Mouse (Mus musculus) heart, embryonic 12.5 days (tissue): ENCODE measurements at regions not wholly inside any gene's neighbourhood (a gene's known extent, or its start where the extent isn't known, plus 50 kb on each side); places are given as distances from the start of the nearest gene placed in this dataset.

ENCODE experiments used
- ATAC-seq: fragments of 200-750 bp; cut with Nextera tagmentation; 2 replicates; pipeline ENCODE4 v1.8.0; 2017; ENCODE audit warnings: moderate TSS enrichment, moderate library complexity; ENCODE audit not compliant: insufficient number of reproducible peaks, low FRiP score
- H3K27ac ChIP-seq: fragments of 300-500 bp; sonication (generic); 2 replicates; pipeline ENCODE4 v1.5.1; 2016; ENCODE audit warnings: mild to moderate bottlenecking, moderate library complexity; ENCODE audit not compliant: poor library complexity, severe bottlenecking
- H3K27me3 ChIP-seq: fragments of 300-500 bp; sonication (generic); replicated peaks from 2 replicates; pipeline ENCODE4 v1.6.1; 2016; ENCODE audit warnings: mild to moderate bottlenecking, moderate library complexity
- H3K36me3 ChIP-seq: fragments of 300-500 bp; sonication (generic); 2 replicates; pipeline ENCODE4 v1.6.1; 2016; ENCODE audit warnings: mild to moderate bottlenecking, moderate library complexity
- H3K4me1 ChIP-seq: fragments of 300-500 bp; sonication (generic); replicated peaks from 2 replicates; pipeline ENCODE4 v1.6.1; 2016; ENCODE audit warnings: mild to moderate bottlenecking
- H3K4me2 ChIP-seq: fragments of 300-500 bp; sonication (generic); 2 replicates; pipeline ENCODE4 v1.6.1; 2016; ENCODE audit warnings: mild to moderate bottlenecking, moderate library complexity
- H3K4me3 ChIP-seq: fragments of 300-500 bp; sonication (generic); 2 replicates; pipeline ENCODE4 v1.5.1; 2016; ENCODE audit warnings: mild to moderate bottlenecking
- H3K9ac ChIP-seq: fragments of 300-500 bp; sonication (generic); 2 replicates; pipeline ENCODE4 v1.6.1; 2016; ENCODE audit warnings: mild to moderate bottlenecking, moderate library complexity
- H3K9me3 ChIP-seq: fragments of 300-500 bp; sonication (generic); replicated peaks from 2 replicates; pipeline ENCODE4 v1.6.1; 2016; ENCODE audit warnings: mild to moderate bottlenecking, moderate library complexity
- WGBS: fragments of 180-500 bp; shearing (Covaris S2); methylation state at CpG from one replicate; pipeline ENCODE4 v1.1.7; 2016; 5-methylcytosine and 5-hydroxymethylcytosine counted together

DNA sequence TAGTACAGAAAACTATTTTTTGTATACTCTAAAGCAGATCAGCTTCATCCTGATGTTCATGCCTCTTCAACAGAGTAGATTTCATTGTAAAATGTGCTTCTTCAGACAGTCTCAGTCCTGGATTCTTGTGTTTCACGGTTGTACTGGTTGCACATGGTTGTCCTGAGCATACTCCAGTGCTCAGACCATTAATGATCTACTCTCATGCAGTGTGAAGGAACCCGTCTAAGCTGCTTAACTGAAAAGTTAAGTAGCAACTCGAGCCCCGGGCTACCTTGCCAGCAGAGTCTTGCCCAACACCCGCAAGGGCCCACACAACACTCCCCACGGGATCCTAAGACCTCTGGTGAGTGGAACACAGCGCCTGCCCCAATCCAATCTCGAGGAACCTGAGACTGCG lies 380.3 kb upstream of the Fbxo33 start:
- Histone ChIP-seq H3K36me3 (no peaks in the 10 kb centered on the region), H3K27me3 (no peaks in the 10 kb centered on the region), H3K9me3 (no peaks in the 10 kb centered on the region), H3K27ac (no peak overlapping the region), H3K4me3 (no peak overlapping the region), H3K4me1 (no peaks in the 10 kb centered on the region), H3K4me2 (no peak overlapping the region), H3K9ac (no peak overlapping the region)
- 82% methylated on average over 9 of the region's 9 CpGs for WGBS
- no peak for ATAC-seq

DNA sequence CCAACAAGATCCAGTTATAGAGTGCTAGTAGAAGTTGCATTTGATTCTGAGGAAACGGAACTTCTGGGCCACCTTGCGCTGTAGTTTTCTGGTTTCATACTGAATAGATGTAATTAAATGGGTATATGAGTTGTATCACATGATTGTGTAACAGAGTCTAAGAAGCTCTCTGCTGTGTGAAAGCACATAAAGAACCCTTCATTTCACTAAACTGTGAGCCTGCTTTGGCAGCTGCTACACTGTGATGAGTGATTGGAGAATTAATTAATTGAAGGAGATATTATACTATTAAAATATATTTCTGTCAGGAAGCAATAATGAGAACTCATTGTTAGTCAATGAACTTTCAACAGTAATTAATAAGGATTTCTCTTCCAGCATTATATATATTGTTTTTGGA lies 369.8 kb upstream of the Fbxo33 start:
- WGBS: 92% methylated on average over 2 of the region's 2 CpGs
- no peaks in the 10 kb centered on the region for H3K27me3 ChIP-seq
- no peak overlapping the region for H3K9ac ChIP-seq
- no peak overlapping the region for H3K4me3 ChIP-seq
- ATAC-seq: no peak
- H3K4me1 ChIP-seq: no peaks in the 10 kb centered on the region
- no peaks in the 10 kb centered on the region for H3K36me3 ChIP-seq
- H3K4me2 ChIP-seq: no peak overlapping the region
- H3K9me3 ChIP-seq: peaks cover 5% of the 10 kb centered on the region
- no peak overlapping the region for H3K27ac ChIP-seq

DNA sequence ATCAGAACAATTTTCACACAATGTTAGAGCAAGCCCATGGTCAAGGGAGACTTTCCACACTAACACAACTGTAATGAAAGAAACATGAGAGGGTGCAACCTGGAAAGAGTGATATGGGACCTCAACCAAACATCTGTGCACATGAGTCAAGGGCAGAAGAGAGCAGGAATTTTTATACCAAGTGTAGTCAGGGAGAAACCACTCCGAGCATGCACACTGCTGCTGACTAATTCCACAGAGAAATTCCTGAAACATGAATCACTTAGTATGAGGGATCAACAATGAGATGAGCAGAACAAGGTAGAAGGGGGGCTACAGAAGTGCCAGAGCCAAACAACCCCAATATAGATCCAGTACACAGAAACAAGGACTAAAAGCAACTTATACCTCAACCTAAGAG lies 363.1 kb upstream of the Fbxo33 start:
- H3K4me3 ChIP-seq: no peak overlapping the region
- no peak overlapping the region for H3K4me2 ChIP-seq
- no peaks in the 10 kb centered on the region for H3K4me1 ChIP-seq
- H3K9ac ChIP-seq: no peak overlapping the region
- no peaks in the 10 kb centered on the region; the same call in 1 of the 2 replicates for H3K9me3 ChIP-seq
- no peaks in the 10 kb centered on the region for H3K27me3 ChIP-seq
- 35% methylated on average over 1 of the region's 1 CpGs for WGBS
- no peak overlapping the region for H3K27ac ChIP-seq
- no peak for ATAC-seq
- H3K36me3 ChIP-seq: no peaks in the 10 kb centered on the region

DNA sequence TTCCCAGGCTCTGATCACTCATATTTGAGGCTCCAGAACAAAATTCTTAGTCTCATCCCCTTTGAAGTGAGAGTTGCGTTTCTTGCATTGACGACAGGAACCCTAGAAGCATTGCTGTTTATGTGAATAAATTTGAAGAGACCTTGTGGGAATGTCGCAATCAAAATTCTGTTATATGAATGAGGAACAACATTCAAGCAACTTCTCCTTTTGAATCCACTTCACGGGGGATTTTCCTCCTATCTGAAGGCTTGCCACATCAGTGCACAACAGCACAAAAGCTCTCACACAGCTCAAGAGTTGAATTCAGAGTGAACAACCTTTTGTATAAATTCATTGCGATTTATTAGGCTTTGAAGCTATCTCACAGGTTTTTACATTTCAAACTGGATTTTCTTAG lies 360.2 kb upstream of the Fbxo33 start:
- no peak overlapping the region for H3K27ac ChIP-seq
- no peak for ATAC-seq
- no peaks in the 10 kb centered on the region for H3K27me3 ChIP-seq
- WGBS: 75% methylated on average over 5 of the region's 5 CpGs
- H3K9ac ChIP-seq: no peak overlapping the region
- peaks cover 3% of the 10 kb centered on the region; the same call in 1 of the 2 replicates for H3K9me3 ChIP-seq
- no peaks in the 10 kb centered on the region for H3K4me1 ChIP-seq
- H3K4me2 ChIP-seq: no peak overlapping the region
- no peaks in the 10 kb centered on the region for H3K36me3 ChIP-seq
- no peak overlapping the region for H3K4me3 ChIP-seq

DNA sequence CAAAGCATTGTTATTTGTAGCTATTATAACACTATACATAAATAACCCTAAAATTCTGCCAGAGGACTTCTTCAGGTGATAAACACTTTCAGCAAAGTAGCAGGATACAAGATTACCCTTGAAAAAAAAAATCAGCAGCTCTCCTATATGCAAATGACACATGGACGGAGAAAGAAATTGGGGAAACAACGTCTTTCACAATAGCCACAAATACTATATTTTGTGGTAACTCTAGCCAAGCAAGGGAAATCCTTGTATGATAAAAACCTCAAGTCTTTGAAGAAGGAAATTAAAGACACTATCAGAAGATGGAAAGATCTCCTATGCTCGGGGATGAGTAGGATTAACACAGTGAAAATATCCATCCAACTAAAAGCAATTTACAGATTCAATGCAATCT lies 344.4 kb upstream of the Fbxo33 start:
- no peaks in the 10 kb centered on the region for H3K9me3 ChIP-seq
- H3K4me2 ChIP-seq: no peak overlapping the region
- H3K9ac ChIP-seq: no peak overlapping the region
- H3K27ac ChIP-seq: no peak overlapping the region
- H3K36me3 ChIP-seq: no peaks in the 10 kb centered on the region
- H3K4me3 ChIP-seq: no peak overlapping the region
- 65% methylated on average over 3 of the region's 3 CpGs for WGBS
- no peaks in the 10 kb centered on the region for H3K27me3 ChIP-seq
- no peak for ATAC-seq
- H3K4me1 ChIP-seq: no peaks in the 10 kb centered on the region

DNA sequence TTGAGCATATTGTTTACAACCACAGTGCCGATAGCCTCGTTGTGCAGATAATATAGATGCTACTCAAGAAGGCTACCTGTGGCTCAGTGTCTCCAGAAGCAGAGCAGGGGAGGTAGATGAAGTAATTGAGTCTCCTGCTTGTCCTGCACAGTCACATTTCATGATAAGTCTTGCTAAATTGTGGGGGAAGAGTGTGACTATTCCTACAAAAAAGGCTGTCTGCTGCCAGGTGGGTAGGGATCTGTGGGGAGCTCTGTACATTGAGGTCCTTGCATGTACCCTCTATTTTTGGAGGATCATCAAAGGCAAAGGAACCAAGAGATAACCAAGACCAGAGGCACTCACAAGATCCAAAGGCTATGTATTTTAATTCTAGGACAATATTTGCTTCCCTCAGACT lies 320.3 kb upstream of the Fbxo33 start:
- H3K4me2 ChIP-seq: no peak overlapping the region
- no peak overlapping the region for H3K9ac ChIP-seq
- WGBS: 83% methylated on average over 2 of the region's 2 CpGs
- H3K4me3 ChIP-seq: no peak overlapping the region
- H3K9me3 ChIP-seq: no peaks in the 10 kb centered on the region
- ATAC-seq: no peak
- no peak overlapping the region for H3K27ac ChIP-seq
- H3K4me1 ChIP-seq: no peaks in the 10 kb centered on the region
- no peaks in the 10 kb centered on the region for H3K27me3 ChIP-seq
- H3K36me3 ChIP-seq: no peaks in the 10 kb centered on the region

DNA sequence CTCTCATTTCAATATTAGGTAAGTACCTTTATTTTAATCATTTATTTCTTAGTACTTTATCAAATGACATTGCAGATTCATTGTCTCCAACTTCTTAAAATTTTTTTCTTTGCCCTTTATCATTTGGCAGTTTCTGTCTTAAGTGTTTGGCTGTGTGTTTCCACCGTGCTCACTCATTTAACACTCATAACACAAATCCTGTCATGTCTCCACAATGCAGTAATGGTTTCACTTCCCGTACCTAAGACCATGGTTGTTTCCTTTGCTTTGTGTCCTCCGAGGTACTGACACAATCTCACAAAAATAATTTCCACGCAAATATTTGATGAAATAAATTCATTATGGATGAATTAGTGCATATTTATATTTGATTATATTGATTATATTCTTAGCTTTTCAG lies 311.0 kb upstream of the Fbxo33 start:
- WGBS: 76% methylated on average over 4 of the region's 4 CpGs
- Histone ChIP-seq H3K4me3 (no peak overlapping the region), H3K4me1 (no peaks in the 10 kb centered on the region)

DNA sequence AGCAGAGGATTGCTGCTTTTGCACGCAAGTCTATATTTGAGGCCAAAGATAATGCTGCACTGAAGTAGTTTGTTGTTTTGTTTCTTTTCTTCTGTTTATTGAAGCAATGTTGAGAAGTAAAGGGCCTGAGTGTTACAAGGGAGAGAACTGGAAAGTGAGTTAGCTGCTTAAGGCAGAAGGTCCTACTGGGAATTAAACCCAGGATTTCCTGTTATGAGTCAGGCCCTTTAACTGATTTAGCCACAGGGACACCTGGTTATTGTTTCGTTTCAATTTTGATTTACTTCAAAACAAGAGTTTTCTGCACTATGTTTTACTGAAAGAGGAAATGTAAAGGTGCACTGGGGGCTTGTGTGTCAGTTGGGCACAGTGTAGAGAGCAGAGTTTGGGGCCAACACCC lies 303.8 kb upstream of the Fbxo33 start:
- H3K9ac ChIP-seq: no peak overlapping the region
- H3K27ac ChIP-seq: no peak overlapping the region
- no peaks in the 10 kb centered on the region for H3K9me3 ChIP-seq
- ATAC-seq: no peak
- H3K36me3 ChIP-seq: no peaks in the 10 kb centered on the region
- H3K4me2 ChIP-seq: no peak overlapping the region
- 68% methylated on average over 2 of the region's 2 CpGs for WGBS
- no peaks in the 10 kb centered on the region for H3K27me3 ChIP-seq
- no peaks in the 10 kb centered on the region for H3K4me1 ChIP-seq
- H3K4me3 ChIP-seq: no peak overlapping the region

More for the DNA sequence above, 311.0 kb upstream of the Fbxo33 start:
- no peak overlapping the region for H3K4me2 ChIP-seq
- no peaks in the 10 kb centered on the region for H3K9me3 ChIP-seq
- no peak overlapping the region for H3K9ac ChIP-seq
- no peak overlapping the region for H3K27ac ChIP-seq
- no peaks in the 10 kb centered on the region for H3K36me3 ChIP-seq
- no peaks in the 10 kb centered on the region for H3K27me3 ChIP-seq
- no peak for ATAC-seq

DNA sequence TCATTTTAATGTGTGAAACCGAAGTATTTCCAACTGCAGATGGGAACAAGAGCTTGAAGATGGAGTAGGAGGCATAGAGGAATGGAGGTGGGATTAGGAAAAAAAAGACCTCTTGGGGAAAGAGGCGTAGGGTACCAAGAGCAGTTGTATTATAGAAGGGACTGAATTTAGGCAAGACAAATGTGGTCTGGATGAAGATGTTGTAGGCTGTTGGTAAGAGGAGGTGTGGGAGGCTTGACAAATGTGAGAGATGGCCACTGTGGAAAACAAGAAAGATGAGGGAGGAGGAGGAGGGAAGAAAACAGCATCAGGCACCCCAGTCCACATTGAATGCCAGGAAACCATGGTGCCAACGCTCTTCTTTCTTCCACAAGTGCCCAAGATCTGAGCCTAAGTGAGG lies 302.4 kb upstream of the Fbxo33 start:
- WGBS: 85% methylated on average over 3 of the region's 3 CpGs

DNA sequence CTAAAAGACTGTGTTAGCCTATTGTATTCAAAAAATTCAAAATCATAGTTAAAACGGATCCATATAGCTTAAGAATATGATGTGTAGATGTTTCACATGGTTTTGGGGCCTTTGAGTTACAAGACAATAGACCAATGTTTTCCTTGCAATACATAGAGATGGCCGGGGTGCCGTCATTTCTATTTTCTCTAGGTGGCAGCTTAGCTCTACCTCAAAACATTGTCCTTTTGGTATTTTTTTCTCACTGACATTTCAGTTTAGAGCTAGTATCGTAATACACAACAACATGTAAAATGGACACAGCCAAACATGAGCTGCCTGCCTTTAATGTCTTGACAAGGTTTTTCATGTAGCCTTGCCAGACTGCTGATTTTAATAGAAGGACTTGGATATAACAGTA lies 290.3 kb upstream of the Fbxo33 start:
- WGBS: 75% methylated on average over 4 of the region's 4 CpGs

More for the DNA sequence above, 302.4 kb upstream of the Fbxo33 start:
- no peak for ATAC-seq
- Histone ChIP-seq H3K4me1 (no peaks in the 10 kb centered on the region), H3K27ac (no peak overlapping the region), H3K27me3 (no peaks in the 10 kb centered on the region), H3K4me2 (no peak overlapping the region), H3K4me3 (no peak overlapping the region), H3K9me3 (no peaks in the 10 kb centered on the region), H3K36me3 (no peaks in the 10 kb centered on the region), H3K9ac (no peak overlapping the region)

DNA sequence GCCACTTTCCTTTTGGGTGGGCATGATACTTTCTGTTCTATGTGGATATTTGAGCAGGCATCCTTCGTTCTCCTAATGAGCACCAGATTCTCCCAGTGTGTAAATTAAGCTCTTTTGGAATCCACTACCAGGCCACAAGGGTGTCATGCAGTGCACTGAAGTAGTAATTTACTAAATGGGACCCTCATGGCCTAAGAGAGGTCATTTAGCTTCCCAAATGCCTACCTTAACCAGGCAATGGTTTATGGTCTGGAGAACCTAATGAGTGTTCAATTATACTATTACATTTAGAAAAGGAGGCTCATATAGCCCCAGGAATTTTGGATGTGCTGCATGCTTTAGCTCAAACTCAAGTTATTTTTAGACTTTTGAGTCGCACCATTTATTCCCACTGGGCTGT lies 289.6 kb upstream of the Fbxo33 start:
- no peak overlapping the region for H3K4me2 ChIP-seq
- H3K36me3 ChIP-seq: no peaks in the 10 kb centered on the region
- no peak overlapping the region for H3K4me3 ChIP-seq
- no peaks in the 10 kb centered on the region for H3K27me3 ChIP-seq
- no peaks in the 10 kb centered on the region for H3K4me1 ChIP-seq
- 59% methylated on average over 2 of the region's 2 CpGs for WGBS
- no peak overlapping the region for H3K9ac ChIP-seq
- H3K9me3 ChIP-seq: no peaks in the 10 kb centered on the region
- H3K27ac ChIP-seq: no peak overlapping the region
- ATAC-seq: no peak

More for the DNA sequence above, 290.3 kb upstream of the Fbxo33 start:
- Histone ChIP-seq H3K27ac (no peak overlapping the region), H3K4me3 (no peak overlapping the region), H3K27me3 (no peaks in the 10 kb centered on the region), H3K4me1 (no peaks in the 10 kb centered on the region), H3K4me2 (no peak overlapping the region), H3K9me3 (no peaks in the 10 kb centered on the region), H3K9ac (no peak overlapping the region), H3K36me3 (no peaks in the 10 kb centered on the region)
- no peak for ATAC-seq

DNA sequence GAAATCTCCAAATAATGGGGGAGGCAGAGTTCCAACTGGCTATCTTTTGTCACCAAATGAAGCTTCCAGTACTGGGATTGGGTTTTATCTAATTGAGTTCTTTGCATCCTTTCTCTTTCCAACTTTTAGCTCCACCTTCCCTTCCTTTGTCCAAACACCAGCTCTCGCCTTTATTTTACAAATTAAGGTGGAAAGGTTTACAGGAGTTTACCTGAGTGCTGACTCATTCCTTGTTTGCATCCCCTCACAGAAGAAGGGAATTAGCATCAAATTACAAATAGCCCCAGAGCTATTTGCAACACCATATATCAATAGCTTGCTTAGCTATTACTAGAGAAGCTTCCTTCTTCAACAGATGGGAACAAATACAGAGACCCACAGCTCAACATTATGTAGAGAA lies 287.9 kb upstream of the Fbxo33 start:
- H3K9ac ChIP-seq: no peak overlapping the region
- no peaks in the 10 kb centered on the region for H3K9me3 ChIP-seq
- H3K36me3 ChIP-seq: no peaks in the 10 kb centered on the region
- no peak overlapping the region for H3K4me2 ChIP-seq
- no peaks in the 10 kb centered on the region for H3K4me1 ChIP-seq
- no peak for ATAC-seq
- no peak overlapping the region for H3K4me3 ChIP-seq
- H3K27me3 ChIP-seq: no peaks in the 10 kb centered on the region
- H3K27ac ChIP-seq: no peak overlapping the region
- WGBS: 50% methylated on average over 1 of the region's 1 CpGs
